Mouse (Mus musculus): ENCODE measurements around the gene Lsamp.

Lsamp gene

DNA sequence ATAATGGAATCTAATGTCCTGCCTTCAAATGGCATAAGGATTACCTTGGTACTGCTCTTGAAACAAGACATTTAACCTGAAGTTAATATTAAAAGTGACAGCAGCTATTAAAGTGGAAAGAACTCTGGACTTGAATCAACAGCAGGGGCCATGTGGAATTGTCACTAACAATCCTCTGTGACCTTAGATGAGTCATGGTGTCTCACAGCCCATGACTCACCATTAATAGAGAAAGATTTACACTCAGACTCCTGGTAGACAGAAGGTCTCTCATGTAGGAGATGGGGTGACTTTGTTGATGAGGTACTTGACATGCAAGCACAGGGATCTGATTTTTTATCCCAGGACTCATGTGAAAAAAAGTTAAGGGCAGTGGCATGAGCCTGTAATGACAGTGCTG is 701.4 kb downstream of the Lsamp start:
- no peak for DNase-seq (ENCODE audit: low spot score)

DNA sequence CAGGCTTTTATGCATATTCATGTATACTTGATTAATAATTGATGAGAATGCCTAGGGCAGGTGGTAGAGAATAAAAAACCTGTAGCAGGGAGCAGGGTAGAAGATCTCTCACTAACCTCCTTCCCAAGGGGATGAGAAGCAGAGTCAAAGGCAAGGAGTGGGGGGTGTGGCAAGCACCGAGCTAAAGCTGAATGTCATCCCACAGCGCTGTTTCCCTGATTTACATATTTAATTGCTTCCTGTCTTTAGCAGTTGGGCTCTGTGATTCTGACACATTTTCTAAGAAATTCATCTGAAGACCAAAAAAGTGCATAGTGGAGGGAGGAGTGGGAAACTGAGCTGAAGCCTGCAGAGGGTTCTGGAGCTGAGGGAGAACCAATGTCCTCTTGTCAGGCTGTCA is 708.1 kb downstream of the Lsamp start:
- no peak for DNase-seq (ENCODE audit: low spot score)

DNA sequence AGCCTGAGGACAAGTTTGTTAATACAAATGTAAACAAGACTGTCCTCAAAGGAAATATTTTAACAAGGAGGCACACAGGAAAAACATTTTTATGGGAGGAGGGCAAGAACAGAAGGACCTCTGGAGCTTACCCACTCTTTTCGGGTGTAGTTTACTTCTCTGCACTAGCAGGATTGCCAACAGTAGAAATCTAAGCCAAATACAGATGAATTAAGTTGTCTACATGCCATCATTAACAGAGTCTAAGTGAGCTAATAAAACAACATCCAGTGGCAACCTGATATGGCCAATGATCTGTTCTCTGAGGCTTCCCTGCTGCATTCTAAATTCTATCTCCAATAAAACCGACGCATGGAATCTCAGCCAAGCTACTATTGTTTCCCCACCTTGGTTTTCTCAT is 713.1 kb downstream of the Lsamp start:
- DNase-seq (ENCODE audit: low spot score), result no peak

DNA sequence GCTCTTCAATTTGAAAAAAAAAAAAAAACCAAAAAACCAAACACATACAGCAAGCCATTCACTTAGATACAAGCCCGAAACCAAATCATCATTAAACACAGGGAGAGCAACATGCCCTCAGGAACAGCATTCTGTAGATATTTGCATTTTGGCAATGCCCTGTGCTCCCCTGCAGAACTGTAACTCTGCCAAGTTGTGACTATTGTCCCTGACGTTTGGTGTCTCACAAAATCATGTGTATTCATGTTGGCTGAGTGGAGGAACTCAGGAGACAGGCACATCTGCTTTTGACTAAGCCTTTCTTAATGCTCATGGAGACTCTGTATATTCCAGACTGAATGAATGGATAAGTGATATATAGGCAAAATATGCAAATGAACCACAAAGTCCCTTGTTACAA is 724.4 kb downstream of the Lsamp start:
- no peak for DNase-seq (ENCODE audit: low spot score)

DNA sequence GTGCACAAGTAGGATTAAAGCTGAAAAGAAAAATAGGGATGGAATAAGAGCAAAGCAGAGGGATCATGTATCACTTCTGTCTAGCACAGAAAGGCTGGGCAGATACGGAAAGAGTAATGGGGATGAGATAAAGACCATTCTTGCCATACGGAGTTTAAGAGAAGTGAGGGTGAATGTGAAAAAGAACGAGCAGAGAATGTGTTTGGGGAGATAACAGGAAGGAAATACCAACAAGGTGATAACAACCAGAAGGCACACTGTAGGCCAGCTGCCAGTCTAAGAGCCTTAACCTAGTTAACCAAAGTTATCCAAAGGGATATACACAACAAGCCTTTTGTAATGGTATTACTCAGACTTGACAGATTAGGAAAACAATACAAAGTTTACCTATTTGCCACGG is 725.4 kb downstream of the Lsamp start:
- no peak for DNase-seq (ENCODE audit: low spot score)

DNA sequence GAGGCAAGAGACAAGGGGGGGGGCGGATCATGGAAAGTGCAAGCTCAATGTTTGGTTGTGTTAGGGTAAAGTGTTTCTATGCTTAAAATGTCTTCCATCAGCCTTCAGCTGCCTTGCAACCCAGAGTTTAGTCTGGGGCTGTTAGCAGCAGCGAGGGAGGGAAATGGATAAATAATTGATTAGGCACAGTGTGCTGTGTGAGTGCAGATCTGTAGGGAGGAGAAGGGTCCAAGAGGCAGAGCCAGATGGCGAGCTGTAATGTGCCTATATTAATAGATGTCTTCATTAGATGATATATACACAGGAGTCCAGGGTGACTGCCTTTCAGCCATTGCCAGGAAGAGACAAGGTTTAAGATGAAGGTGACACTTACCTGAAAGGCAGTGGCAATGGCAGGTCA is 725.9 kb downstream of the Lsamp start:
- DNase-seq (ENCODE audit: low spot score), result no peak

DNA sequence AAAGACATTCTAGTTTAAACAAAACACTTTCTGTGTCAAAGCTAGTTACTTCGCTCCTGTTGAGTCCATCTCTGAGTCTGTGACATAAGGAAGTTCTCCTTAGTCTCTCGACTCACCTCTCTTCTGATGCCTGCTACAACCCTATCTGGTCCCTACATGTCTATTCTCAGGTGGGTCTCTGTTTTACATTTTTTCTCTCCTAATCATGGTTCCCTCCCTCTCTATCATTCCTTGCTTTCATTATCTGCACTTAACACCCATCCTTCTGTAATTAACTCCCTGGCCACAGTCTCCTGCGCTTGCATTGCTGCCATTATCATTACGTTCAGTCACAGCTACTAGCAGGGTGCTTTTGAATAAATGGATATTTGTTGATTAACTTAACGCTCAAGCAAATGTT is 726.3 kb downstream of the Lsamp start:
- no peak for DNase-seq (ENCODE audit: low spot score)

DNA sequence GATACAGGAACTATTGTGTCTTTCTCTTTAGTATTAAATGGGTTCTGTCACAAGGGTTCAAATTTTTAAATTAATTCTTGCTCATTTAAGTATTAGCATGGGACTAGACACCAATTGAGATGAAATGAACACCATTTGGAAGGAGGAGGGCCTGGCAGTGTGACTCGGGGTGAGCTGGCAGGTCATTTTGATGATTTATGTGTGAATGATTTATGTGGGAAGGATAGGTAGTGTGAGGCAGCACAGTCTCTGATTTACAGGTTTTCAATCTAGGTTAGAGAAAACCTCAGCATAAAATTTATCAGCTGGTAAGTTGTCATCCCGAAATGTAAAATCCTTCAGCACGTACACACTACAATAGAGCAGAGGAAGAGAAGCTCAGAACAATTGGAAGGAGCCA is 729.6 kb downstream of the Lsamp start:
- no peak for DNase-seq (ENCODE audit: low spot score)

DNA sequence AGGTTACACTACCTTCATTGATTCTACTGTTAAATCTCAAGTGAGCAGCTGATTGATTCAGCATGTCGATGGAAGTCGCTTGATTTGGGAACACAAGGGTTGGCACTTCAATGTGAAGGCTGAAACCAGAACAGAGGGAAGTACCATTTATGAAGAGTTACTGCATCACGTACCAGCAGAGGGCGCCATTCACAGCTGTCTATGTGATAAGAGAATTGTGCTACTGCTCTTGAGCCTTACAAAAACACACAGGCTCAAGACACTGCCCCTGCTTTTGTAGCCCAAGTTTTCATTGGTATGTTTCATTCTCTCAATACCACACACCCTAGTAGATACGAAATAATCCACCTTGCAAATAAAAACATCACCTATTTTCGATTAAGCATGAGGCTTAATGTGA is 754.9 kb downstream of the Lsamp start:
- DNase-seq (ENCODE audit: low spot score), result peak; percentile 5

DNA sequence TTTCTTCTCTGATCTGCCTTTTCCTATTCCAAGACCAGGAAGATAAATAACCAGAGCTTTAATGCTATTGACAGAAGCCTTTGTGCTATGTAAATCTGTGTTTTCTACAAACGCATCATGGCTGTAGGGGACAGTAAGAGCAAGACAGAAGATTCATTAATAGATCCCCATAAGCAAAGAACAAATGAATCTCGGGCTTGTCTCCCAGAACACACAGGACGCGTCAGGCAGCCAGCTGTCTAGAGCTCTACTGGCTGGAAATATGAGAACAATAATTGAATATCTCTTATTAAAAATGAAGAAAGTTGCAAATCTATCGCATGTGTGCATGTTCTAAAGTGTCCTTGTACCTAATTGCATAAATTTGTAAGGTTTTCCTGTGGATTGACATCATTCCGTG is 755.6 kb downstream of the Lsamp start:
- DNase-seq (ENCODE audit: low spot score), result no peak

DNA sequence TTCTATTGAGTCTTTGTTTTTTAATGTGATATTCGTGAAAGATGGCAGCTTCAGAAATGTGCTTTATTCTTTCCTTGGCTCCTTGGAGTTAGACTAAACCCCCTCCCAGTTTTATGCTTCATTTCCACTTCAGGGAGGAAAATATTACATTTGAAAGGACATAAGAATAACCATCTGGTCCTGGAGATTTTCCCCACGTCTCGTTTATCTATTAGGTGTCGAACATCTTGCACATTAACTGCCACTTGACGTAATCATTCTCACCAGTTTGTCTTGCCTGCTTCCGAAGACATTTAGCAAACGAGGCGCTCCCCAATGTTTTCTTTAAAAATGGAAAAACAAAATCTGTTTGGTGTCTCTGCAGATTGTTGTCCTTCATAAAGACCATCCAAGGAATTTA is 756.1 kb downstream of the Lsamp start:
- no peak for DNase-seq (ENCODE audit: low spot score)

DNA sequence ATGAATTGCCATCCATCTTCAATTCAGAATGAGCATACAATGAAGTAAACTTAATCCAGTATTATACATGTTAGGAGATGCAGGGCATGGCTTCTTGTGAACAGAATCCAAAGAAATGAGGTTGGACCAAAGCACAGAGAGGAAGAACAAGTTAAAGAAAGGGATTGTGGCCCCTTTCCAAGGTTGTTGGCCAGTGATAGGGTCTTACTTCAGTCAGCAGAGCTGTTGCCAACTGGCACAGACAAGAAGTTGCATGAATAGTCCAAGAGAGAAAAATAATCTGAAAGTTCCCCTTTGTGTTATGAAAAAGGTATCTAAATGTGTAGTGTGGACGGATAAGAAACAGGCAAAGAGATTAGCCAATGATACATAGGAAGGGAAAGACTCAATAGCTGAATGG is 843.0 kb downstream of the Lsamp start:
- DNase-seq (ENCODE audit: low spot score), result no peak

DNA sequence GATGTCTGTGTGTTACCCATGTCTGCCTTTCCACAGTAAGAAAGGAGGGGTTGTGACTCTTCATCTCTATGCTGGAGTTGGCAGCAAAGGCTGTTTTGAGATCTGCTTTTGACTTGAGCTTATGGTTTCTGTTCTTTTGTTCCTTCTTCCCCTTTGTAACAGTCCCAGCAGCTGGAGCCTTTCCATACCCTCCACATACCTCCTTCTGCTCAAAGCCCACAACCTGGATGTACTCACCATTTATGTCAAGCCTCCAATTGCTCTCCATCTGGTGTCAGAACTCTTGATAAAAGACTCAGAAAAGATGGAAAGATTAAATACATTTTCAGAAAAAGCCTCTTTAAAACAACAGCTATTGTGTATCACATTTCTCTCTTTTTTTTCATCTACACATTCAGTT is 847.4 kb downstream of the Lsamp start:
- no peak for DNase-seq (ENCODE audit: low spot score)

DNA sequence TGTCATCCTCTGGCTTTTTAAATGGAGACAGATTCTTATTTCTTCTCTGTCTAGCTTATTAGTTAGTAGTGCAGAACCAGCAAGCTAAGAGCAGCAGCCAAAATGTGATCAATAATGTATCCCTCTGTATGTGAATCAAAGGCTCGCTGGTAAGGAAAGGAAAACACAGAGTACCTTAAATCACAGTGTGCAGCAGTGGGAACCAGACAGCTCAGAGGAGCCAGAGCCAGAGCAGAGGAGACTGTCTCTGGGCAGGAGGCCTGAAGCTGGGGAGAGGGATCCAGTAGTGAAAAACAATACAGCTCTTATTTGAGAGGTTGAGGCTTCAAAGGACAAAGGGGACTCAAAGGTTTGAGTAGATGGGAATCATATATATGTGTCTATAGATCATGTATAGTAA is 857.6 kb downstream of the Lsamp start:
- DNase-seq (ENCODE audit: low spot score), result no peak

DNA sequence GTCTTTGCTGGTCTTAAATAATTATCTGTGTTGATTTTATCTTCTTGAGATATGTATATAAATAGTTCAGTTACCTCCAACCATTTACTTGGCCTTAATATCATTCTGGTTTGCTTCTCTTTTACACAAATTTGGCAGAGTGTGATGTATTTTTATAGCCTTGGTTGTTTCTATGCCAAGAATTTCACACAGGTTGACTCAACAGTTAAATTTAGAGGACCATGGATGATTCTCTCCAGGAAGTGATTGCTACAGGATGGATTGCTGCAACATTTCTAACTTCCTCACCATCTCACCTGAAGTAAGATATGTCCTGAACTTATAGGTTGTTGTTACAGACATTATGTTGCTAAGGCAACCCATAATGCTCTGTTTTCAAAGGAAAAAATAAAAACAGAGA is 882.6 kb downstream of the Lsamp start:
- DNase-seq (ENCODE audit: low spot score), result no peak

DNA sequence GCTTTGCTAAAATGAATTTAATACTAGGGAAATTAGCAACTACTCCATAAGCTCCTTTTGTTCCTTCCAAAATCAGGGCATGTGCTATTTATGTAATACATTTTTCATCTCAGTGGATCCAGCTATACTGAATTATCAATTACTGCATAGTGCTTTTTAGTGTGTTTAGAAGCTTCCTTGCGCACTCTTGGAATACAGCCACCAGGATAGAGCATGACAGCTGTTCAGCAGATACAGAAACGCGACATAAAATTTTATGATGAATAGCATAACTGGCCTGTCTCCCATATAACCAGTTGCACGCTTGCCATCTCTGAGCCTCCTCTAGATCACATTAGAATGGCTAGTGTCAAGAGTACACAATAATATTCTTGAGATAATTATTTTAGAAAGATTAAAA is 894.1 kb downstream of the Lsamp start:
- no peak for DNase-seq (ENCODE audit: low spot score)

DNA sequence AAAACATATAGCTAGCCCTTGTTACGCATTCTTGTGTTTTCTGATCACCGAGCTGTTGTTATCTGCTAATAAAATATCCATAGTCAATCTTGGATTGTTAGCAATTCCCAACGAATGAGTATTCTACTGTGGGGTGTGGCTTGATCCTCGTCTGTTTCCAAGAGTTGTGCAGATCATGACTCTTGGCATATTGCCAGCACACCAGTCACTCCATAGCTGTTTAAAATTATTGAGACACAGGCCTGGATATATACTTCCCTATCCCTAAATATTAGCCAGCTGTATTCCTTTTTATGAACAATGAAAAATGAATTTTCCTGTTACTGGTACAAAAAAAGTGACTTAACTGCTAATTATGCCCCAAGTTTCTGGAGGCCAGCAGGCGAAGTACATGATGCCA is 897.8 kb downstream of the Lsamp start:
- DNase-seq (ENCODE audit: low spot score), result no peak

DNA sequence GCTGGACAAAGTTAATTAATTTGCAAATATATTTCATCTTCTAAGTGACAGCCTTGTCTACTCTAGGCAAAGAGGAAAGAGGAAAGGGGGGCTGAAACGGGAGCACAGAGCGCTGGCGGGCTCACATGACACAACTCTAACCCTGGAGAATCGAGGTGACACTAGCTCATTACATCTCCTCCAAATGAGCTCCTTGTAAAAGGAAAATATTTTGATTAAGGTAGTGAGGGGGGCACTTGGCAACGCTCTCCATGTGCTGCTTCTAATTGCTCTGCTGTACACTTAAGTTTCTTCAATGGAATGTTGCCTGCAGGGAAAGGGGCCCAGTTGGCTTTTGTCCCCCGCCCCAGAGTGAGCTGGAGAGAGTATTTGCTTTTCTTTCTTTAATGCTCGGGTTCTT is 907.2 kb downstream of the Lsamp start:
- no peak for DNase-seq (ENCODE audit: low spot score)

DNA sequence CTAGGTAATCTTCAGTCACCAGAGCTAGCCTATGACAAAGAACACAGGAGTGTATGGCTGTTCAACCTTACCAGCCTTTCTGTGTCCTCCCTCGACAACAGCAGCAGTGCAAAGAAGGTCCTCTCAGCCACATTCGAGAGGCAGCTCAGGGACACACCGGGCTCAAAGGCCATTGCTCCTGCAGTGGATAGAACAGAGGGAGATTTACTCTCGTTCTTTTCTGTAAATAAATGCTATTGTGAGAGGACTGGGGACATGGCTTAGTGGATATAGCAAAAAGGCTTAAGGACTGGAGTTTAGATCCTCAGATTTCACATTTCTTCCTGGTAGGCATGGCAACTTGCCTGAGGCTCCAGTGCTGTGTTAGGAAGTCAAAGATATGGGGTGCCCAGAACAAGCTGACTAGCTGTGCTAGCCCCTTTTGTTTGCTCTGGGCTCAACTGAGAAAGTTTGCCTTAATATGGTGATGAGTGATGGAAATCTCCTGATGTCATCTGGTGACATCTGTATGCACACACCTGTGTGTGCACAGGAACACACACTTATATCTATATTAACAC is 913.7 kb downstream of the Lsamp start:
- no peak for DNase-seq (ENCODE audit: low spot score)

DNA sequence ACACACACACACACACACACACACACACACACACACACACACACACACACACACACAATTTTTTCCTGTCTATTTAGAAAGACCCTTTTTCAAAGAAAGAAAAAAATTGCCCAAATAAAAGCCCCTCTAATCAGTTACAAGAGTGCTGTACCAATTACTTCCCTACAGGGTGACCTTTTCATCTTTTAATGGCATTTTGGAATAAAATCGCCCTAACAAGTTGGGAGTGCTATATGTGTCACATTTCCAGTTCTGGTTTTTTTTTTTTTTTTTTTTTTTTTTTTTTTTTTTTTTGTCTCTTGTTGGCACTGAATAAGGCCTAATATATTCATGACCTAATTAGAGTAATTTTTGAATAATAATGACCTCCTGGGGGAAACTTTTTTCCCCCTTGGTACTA is 923.7 kb downstream of the Lsamp start:
- DNase-seq (ENCODE audit: low spot score), result no peak

DNA sequence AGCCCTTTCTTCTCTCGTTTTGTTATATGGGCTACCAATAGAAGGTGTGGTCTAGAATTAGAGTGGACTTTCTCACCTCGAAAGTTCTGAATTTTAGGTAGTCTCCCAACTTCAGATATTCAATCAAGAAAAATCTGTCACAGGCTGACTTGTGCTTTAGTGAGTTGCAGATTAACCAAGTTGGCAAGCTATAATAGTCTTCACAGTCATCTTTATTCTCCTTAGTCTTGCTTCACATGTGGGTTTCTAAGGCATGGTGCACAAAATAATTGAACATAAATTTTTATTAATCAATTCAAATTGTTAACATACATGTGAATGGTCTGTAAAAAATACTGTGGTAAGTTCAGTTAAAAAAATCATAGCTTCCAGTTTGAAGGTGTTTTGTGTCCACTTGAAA is 930.0 kb downstream of the Lsamp start:
- DNase-seq (ENCODE audit: low spot score), result no peak

DNA sequence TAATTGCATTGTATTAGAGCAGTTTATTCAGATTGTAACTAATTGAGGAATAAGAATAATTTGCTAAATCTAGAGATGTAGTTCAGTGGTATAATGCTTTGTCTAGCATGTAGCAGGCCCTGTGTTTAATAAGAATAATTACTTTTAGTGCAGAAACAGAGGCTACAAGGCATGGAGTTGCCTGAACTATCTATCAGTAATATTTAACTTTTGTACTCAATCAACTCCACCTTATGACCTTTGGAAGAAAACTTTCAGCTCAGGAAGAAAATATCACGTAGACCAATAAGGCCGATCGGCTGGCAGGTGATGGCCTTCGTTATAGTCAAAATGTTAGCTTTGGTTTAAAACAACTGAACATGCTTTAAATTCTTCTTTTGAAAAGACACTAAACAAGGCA is 946.4 kb downstream of the Lsamp start:
- DNase-seq (ENCODE audit: low spot score), result no peak

DNA sequence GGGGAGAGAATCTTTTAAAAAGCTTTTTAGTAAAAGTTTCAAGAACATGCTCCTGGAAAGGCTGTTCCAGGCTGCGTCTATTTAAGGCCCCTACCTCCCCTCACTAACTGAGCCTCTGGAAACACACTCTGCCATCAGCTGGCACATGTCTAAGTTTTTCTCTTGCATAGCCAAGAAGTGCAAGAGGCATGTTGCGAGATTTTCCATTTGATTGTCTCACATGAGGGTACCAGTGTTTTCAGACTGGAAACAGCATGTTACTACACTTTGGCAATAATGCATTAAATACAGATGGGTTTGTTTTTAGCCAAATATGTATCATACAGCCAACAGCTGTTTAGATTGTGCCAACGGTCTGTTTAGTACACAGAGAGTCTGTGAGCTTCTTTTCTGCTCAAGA is 958.1 kb downstream of the Lsamp start:
- DNase-seq (ENCODE audit: low spot score), result no peak

DNA sequence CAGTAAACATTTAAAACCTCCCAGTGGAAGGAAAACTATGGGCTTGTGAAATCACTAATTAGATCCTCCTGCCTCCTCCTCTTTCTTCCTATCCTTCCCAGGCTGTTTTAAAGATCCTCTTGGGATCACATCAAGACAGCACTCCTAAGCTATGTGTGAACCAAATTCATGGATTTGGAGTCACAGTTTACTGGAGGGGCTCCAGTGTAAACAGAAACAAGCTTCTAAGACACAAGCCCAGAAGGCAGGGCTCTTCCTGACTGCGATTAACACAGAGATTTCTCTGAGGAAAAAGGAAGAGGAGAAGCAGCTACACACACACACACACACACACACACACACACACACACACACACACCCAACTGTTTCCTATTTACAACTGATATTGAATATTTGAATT is 961.7 kb downstream of the Lsamp start:
- no peak for DNase-seq (ENCODE audit: low spot score)

DNA sequence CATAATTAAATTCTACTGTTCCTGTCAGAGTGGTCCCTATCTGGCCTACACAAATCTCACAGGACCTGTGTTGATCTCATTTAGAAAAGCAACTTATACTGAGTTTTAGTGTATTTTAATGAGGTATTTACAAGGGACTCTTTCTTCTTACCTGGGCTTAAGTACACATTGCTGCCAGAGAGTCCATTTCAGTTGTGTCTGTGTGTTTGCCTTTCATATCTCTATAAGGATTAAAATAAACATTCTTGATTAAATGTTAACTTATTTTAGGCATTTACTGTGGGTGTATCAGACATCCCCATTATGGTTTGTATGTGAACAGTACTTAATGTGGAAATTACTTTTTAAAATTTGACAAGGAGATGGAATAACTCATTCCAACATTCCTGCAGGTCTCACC is 963.9 kb downstream of the Lsamp start:
- no peak for DNase-seq (ENCODE audit: low spot score)

Measured in adipocyte (in vitro differentiated cells).